Mouse (Mus musculus) heart, postnatal 14 days (tissue): ENCODE measurements around the gene Adamts15. TPM values are rescaled to one million over a fixed set of nuclear protein-coding genes. Genes with fewer than 3 reads are reported as not detected.

Source experiments
- DNase-seq, 2 experiments: peaks; one replicate each; pipeline ENCODE4 v3.0.0; 2021 to 2022
- intact Hi-C: fragments of 180-260 bp; cut with DNase I; formaldehyde crosslinking; loops from one replicate; pipeline ENCODE4 v1.15.1; 2025
- total RNA-seq, 2 experiments: library from RNA; stranded (reverse); gene quantifications; 2 replicates each; pipeline ENCODE4 v1.2.3; 2021

The Adamts15 gene
- total RNA-seq, 2 experiments from 2014 or later = 13.1 to 15.9 TPM

DNA sequence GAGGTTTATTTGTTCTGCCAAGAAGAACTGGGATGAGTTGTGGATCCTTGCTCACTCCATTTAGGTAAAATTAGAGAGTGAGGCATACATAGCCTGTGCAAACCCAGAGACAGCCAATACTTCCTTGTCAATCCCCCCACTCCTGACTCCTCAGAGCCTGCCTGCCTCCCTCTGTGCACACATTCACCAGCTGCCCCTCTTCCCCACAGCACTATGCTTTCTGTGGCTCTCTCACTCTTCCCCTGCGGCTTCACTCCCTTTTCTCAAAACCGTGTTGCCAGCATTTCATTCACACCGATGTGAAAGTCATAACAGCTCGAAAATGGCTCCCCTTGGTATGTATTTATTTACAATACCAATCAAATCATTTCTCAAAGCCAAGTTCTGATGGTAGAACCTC, 10.1 kb upstream of the Adamts15 start:
- intact Hi-C loops = no loop called here
- no peak for DNase-seq

DNA sequence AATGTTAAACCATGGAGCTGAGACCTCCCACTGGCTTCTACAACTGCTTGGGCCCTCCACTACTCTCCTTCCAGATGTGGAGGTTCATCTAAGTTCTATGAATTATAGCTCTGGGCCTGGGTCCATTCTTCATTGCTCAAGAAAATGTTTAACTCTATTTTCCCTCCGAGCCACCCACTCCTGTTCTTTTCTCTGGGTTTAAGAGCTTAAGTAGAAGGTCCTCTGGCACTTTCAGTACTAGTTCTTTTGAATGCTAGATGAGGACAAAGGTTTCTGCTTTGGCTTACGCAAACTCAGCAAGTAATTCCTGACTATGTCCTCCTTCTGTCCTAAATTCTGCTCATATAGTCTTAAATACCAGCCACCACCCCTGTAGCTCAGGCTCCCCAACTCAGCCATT, 6.5 kb upstream of the Adamts15 start:
- DNase-seq = no peak
- intact Hi-C loops = no loop called here

DNA sequence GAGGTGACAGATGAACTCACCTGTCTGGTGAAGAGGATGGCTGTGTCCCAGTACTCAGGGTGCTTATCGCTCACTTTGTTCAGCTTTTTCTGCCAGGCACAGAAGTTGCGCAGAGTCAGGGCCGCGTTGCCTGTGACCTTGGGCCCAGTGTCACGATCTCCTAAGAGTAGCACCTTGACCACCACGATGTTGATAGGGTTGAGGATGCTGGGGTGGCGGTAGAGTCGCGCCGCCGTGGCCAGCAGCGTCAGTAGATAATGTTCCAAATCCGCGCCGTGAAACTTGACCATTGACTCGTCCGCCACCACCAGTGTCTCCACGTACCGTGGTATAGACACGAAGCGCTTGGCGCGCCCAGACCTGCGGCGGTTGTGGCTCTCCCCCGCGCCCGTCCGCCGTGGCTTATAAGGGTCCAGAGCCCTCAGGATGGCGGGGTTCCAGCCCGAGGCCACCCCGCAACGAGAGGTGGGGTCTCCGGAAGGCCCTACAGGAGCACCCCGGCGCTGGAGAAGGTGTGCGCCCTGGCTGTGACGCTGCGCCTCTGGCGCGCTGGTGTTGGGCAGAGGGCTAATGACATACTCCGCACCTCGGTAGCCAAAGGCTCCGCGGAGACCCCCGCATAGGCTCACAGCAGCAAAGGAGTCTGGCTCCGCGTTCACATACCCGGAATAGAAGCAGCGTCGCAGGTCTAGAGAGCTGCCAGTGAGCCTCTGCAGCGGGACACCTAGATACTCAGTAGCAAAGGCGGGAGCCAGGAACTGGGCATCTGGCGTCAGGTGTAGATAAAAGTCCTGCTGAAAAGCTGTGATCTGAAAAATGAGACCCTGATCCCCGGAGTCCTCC, 770 bp downstream of the Adamts15 start:
- DNase-seq = peak; percentile 23 to 29
- intact Hi-C loops = loop anchor here (5.0 kb wide), 1 partner anchor 349 kb away; no protein-coding TSS in a partner anchor

DNA sequence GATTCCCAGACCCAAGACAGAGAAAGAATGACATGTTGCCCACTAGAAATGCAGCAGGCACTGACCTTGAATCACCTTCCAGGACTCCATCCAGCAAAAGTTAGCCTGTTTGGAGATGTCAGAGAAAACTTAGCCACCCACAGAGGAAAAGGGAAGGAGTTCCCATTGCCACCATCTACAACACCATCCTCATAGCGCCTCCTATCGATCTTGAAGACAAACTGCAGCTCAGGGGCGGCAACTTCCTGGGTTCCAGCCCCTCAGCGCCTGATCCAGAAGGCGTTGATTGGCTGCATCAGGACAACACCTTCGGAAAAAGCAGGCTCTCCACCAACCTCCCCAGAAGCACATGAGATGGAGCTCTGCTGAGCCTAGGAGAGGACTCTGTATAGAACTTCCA, 1.5 kb downstream of the Adamts15 start:
- intact Hi-C loops = loop anchor here (5.0 kb wide), 1 partner anchor 348 kb away; no protein-coding TSS in a partner anchor
- DNase-seq = peak; percentile 50 to 70

DNA sequence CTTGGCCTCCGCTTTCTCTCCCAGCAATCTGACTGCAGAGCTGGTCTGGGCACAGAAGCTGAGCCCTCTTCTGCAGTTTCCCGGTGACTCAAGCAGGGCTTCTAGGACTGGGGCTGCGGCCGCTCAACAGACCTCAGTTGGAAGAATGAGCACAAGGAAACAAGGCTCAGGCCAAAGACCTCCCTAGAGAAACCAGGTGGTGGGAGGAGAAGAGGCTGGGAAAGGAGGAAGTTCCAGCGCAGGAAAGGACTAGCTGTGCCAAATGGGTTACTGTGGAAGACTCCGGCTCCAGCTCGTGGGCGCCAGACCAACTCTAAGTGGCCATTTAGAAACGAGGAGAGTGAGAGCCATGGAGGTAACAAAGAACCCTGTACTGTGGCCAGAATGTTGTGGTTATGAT, 2.6 kb downstream of the Adamts15 start:
- intact Hi-C loops = loop anchor here (5.0 kb wide), 3 partner anchors 72 to 347 kb away; no protein-coding TSS in a partner anchor
- DNase-seq = peak; percentile 44 to 52

DNA sequence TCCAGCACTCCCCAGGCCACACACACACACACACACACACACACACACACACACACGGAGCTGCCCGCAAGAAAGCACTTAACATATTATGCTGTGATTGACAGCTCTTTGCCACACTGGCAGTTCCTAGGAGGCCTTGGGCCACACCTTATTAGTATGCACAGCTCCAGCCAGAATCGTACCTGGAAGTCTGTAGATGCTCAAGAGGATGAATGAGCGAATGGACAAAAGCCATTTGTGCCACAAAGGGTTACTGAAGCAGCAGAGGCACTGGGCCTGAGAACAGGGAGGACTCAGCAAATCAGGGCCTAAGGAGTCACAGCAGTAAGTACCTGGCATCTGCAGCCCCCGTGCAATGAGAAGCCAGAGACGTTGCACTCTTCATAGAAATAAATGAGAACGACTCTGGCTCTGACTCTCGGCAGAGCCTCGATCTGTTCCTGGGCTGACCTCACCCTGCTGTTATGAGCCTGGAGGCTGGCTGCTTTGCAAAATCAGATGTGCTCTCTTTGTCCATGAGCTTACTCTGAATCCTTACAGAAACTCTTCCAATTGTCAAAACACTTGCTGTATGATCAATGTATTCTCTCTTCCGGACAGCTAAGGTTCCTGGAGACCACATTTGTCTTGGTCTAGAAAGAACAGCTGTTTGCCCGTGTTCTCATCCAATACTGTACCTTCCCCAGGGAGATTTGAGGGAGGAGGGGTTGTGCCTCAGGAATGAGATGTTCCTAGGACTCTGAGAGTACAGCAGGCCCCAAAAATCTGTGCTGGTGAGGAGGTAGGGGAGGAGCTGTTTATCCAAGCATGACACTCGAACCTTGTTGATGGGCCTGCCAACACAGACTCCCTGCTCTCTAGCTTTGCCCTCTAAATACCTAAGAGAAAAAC, 3.5 kb downstream of the Adamts15 start:
- DNase-seq = peak in 1 of 2 experiments; percentile 19

DNA sequence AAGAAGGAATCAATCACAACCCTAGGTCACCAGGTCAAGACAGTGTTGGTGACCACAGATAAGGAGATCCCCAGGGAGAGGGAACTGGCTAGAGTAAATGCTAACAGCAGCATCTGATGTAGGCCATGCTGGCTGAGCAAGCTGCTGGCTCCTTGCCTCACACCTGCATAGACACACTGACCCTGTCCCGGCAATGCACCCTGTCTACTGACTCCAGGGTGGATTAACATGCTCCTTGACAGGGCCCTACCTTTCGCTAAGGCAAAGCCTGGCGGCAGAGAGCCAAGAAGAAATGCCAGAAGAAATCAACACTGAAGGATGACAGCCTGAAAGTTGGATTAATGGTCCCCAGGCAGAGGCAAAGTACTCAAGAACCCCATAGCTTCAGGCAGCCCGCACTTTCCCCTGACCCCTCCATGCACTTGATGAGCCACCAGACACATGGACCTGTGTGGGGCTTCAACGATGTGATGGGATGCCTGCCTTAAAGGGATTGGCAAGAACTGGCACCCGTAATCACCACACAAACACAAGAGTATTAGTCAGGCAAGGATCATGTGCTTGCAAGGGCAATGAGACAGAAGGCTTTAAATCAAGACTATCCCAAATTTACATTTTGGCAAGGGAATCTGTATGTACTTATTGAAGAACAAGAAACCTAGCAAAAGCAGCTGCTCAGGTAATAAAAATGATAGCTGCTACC, 5.8 kb downstream of the Adamts15 start:
- DNase-seq = no peak
- intact Hi-C loops = loop anchor here (5.0 kb wide), 2 partner anchors 69 to 179 kb away; no protein-coding TSS in a partner anchor

More for the DNA sequence above, 3.5 kb downstream of the Adamts15 start:
- intact Hi-C loops = loop anchor here (5.0 kb wide), 2 partner anchors 71 to 181 kb away; no protein-coding TSS in a partner anchor

DNA sequence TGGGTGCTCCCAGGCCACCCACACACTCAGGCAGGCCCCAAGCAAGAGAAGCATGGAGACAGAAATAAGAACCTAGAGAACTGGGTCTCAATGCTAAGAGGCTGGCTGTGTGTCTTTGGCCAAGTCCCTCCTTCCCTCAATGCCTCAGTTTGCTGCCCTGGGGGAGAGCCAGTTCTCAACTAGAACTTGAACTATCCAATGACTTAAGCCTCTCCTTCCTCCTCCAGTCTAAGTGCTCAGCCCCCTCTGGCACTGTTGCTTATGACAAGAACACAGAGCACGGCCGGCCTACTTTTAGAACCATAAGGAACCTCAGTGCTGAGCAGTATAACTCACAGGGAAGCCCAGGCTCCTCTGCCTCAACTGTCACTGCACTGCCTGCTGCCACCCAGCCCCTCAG, 8.0 kb downstream of the Adamts15 start:
- intact Hi-C loops = no loop called here
- DNase-seq = no peak

DNA sequence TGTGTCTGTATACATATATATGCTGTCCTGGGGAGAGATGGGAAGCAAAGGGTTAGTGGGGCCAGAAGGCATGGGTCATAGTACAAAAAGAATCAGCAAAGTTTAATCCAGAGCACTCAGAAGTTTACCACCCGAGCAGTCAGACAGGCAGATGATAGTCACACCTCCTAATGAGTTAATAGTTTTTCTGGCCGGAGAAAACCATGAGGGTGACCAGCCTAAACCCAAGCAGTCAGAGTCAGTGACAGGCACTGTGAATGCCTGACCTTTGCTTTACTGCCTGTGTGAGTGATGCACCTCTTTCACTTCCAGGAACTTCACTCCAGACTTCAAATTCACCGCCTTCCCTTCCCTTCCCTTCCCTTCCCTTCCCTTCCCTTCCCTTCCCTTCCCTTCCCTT, 8.8 kb downstream of the Adamts15 start:
- intact Hi-C loops = no loop called here
- no peak for DNase-seq

DNA sequence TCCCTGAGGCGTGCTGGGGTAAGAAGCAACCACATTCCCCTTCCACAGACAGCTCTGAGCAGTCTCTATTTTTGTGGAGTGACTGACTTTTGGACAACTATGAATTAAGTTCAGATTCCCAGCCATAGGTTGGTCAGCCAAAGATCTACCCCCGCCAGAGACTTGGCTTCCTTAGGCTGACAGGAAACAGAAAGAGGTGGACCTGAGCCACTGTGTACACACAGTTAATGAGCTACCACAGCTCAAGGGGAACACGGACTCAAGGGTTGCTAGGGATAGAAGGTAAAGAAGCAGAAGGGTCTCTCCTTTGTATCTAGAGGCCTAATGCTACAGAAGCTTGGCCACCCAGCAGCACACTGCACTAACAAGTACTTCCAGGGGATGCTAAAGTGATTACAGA, 10.1 kb downstream of the Adamts15 start:
- intact Hi-C loops = no loop called here
- no peak for DNase-seq

DNA sequence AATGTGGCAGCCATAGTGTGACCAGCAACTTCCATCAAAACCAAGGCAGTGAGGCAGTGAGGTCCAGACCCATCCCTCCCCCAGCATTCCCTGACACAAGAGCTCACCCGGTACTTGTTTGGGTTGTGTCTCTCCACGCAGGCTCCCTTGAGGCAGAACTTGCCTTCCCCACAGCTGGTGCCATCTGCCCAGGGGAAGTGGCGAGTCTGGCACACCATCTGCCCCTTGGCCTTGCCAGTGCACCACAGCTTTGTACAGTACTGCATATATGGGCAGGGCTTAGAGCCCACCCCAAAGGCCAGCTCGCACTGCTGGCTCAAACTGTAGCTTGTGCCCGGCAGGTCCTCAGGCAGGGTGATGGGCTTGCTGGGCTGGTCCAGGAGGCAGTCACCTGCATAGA, 11.8 kb downstream of the Adamts15 start:
- intact Hi-C loops = no loop called here
- DNase-seq = no peak

DNA sequence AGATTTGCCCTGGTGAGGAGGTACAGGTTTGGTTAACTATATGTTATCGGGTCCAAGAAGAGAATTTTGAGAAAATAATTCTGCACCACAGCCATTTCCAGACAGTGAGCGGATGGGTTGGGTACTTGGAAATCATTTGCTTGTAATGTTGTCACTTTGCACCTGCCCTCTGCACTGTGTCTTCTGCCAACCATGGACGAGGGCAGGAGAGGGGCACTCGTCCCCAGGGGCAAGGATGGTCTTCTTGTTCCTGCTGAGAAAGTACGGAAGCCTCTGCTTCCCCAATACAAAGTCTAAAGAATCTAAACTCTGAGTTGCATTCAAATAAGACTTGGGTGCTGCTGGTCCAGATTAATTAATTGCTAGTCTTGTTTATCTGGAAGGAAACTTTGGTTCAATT, 13.3 kb downstream of the Adamts15 start:
- intact Hi-C loops = no loop called here
- DNase-seq = no peak

DNA sequence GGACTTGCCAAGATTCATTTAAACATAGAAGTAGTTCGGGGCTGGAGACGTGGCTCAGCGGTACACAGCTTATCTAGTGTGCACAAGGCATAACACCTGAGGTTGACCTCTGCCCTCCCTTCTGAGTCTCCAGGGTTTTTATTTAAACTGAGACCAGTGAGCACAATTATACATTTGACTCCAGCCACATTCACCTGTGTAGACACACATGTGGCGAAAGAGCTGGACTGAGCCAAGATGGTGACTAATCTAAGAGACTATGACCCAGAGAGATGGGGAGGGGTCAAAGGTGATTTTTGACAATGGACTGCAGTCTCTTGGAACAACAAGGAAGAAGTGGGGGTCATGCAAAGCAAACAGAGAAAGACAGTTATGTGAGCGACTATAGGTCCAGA, 14.0 kb downstream of the Adamts15 start:
- intact Hi-C loops = no loop called here
- no peak for DNase-seq

DNA sequence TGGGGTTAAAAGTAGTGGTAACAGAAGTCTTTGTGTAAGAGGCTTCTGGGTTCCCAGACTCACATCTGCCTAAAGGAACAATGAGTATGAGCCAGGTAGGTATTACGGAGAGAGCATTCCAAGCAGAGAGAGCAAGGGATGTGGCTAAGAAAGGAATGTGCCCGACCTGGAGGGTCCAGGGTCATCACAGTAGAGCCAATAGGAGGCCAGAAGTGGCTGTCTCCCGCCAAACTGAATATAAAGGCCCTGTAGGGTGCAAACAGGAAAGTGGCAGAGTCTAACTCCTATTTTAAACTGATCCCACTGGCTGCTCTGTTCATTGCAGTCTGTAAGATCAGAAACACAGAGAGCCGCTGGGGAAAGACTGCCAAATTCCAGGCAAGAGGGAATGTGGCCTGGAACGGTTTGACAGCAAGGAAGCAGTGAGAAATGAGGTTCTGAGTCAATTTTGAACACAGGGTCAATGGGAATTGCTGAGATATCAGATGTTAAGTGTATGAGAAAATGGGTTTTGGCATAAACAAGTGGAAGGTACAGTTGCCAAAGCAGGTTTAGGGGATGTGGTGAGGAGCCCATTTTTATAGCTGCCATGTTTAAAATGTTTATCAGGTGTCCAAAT, 14.5 kb downstream of the Adamts15 start:
- intact Hi-C loops = no loop called here
- DNase-seq = no peak

DNA sequence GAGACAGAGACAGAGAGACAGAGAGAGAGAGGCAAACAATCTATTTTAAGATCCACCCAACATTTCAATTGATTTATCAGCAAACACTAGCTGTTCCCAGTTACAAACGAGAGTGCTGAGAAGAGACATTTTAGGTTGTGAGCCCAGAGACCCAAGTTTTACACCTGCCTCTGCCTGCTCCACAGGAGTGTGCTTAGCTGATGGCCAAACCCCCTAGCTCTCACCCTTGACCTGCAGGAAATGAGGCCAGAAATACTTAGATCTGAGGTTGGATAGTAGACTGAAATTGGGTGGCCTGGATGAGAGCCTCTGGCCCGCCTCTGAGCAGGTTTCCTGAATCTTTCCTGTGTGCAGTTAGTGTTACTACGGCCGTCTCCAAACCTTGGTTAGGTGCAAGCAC, 15.8 kb downstream of the Adamts15 start:
- no peak for DNase-seq
- intact Hi-C loops = no loop called here

DNA sequence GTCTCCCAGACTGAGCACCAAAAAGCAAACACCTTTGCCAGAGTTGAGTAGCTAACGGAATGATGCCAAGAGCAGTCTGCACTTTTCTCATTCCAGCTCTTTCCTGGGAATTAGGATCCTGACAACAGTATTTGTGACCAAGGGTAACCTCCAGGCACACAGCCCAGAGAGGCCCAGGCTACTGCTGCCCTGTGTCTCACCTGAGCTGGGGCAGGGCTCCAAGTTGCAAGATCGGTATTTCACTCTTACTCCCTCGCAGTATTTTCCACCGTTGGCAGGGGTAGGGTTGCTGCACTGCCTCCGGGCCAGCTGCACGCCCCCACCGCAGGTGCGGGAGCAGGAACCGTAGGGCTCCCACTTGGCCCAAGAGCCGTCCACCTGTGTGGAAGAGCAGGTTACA, 16.4 kb downstream of the Adamts15 start:
- intact Hi-C loops = no loop called here
- DNase-seq = no peak

DNA sequence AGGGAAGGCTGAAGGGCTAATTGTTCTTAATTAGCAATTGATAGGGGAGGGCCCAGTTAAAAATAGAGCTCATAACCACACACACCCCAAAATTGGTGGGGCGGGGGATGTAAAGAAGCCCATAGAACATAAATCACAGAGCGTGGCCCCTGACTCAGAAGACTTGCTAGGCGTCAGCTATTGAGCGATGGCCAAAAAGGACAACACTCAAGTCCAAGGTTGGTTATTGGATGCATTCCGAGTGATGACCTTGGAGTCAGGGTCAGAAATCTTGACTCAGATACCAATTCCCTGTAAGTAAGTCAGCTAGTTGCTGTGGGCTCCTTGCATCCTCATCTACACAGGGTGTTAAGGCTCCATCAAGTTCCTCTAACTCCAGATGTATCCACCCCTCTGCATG, 19.0 kb downstream of the Adamts15 start:
- intact Hi-C loops = no loop called here

DNA sequence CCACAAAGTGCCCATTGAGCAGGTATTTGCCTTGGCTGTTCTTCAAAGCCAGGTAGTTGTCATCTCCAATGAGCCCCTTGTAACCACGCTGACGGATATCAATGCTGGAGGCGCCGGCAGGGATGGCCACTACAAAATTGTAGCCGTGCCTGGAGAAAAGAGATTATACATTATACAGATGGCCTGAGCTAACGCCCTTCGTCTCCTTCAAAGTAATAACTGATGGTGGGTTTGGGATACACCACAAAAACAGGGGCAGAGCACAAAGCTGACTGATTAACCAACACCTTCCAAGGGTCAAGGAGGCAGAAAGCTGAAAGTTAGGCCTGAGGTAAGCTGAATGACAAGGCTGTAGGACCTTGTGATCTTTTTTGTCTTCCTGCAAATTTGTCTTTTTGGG, 19.6 kb downstream of the Adamts15 start:
- DNase-seq = no peak
- intact Hi-C loops = no loop called here

More for the DNA sequence above, 19.0 kb downstream of the Adamts15 start:
- DNase-seq = no peak

DNA sequence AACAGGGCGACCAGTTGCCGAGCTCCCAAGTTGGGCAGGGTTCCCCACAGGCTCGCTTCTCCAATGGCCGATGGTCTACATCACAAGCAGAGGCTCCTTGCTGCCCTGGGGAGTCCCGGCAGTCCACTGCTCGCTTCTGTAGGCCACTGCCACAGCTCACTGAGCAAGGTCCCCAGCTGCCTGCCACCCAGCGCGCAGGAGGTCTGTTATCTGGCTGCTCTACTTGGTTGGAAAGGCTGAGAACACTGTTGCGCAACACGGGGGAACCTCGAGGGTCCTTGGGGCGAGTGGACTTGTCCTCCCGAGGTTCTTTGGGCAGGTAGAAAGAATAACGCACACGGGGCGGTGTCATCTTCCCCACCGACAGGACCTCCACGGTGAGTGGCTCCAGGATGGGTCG, 20.1 kb downstream of the Adamts15 start:
- no peak for DNase-seq
- intact Hi-C loops = no loop called here

DNA sequence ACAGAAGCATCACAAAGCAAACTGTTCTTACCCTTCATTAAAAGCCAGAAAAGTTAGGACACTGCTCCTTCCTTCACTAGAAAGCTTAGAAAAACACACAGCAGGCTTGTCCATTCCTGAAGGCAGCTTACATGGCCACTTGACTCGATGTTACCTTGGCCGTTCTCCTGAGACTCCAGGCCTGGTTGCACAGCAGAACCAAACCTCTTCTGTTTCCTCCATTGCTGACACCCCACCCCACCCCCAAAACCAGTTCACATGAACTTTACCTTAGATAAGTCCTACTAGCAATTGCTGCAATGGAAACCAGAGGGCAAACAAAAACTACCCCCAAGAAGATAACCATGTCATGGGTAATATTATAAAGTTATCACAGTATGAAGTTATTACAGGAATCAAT, 25.1 kb downstream of the Adamts15 start:
- intact Hi-C loops = no loop called here
- DNase-seq = no peak
